Mouse (Mus musculus) cerebellum, adult 2 months (tissue): Measurements from ENCODE around the gene Arl2.

ENCODE experiments used
- CTCF ChIP-seq: fragments of 200-500 bp; IDR thresholded peaks from 2 replicates; pipeline ENCODE4 v1.5.1; 2011; ENCODE audit warnings: low read depth, mild to moderate bottlenecking, control low read depth, low read length, moderate library complexity, borderline replicate concordance; ENCODE audit not compliant: insufficient read depth
- POLR2A ChIP-seq: fragments of 200-500 bp; IDR thresholded peaks from 2 replicates; pipeline ENCODE4 v1.6.1; 2011; ENCODE audit warnings: low read length, control low read depth, borderline replicate concordance; ENCODE audit not compliant: insufficient read depth

DNA sequence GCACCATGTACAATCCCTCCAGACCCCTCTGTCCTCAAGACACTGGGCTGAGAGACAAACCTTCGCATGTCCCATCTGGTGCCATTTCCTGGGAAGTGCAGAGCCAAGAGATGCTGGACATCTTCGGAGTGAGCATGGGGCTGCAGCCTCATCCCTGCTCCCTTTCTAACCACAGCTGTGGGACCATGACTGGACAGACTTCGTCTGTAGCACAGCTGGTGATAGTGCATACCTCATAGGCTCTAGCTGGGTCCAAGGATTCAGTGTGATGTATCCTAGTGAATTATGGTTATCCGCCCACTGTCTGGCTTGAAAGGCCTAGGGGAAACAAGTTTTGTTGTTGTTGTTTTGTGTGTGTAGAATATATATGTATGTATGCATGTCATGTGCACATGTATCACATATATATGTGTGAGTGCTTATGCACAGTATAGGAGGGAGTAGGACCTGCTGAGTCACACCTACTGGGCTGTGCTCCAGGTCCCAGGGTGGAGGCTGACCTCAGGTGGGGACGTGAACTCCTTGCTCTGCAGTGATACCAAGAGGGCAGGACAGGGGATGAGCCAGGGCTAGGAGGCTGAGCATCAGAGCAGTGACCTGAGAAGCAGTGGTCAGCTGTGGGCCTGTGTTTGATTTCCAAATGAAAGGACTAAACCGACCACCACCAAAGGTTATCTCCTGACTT, 39.0 kb downstream of the Arl2 start:
- TF ChIP-seq POLR2A, result no peak
- no peak for TF ChIP-seq CTCF
